10 mouse cellular contexts compared by ENCODE assay signal in the genomic region with DNA sequence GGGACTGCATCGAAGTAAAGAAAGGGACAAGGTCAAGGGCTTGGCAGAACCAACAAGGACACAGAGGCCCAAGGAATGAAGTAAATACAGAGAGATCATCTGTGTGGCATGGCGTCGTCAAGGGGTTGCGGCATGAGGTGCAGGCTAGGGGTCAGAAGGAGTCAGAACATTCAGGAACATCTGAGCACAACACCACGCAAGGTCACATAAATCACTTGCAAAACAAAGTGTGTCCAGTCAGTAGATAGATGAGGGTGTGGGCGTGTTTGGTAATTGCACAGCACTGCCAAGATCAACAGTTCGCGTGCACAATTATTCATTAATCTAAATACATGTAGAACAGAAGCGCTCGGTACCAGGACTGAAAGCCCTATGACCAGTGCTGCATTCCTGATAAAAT. TPM values are rescaled to one million over a fixed set of nuclear protein-coding genes. Genes with fewer than 3 reads are reported as not detected.
DNase-seq lines count a peak whose midpoint lies in the region; ATAC-seq lines count a peak whose summit lies in the region.
"Had no signal": no experiment of that assay in that cellular context is flagged by ENCODE, and none has a peak within 500 bp of the region (broad histone marks: within the 10 kb centered on the region; RNA-seq: fewer than 3 reads in every experiment).

No protein-coding gene starts in this region.

- no peak for ATAC-seq in heart, embryonic 11.5 days (replicated peaks; ENCODE audit: insufficient number of reproducible peaks, low FRiP score, low TSS enrichment)
- no peak for ATAC-seq in forebrain, embryonic 14.5 days

- H3K27me3 ChIP-seq in heart, embryonic 11.5 days (ENCODE audit: control insufficient read depth, insufficient read depth, low read length) = no peaks in the 10 kb centered on the region
- no peaks in the 10 kb centered on the region for H3K27me3 ChIP-seq in forebrain, embryonic 14.5 days (replicated peaks; ENCODE audit: control insufficient read depth, insufficient read depth, low read length)

- H3K4me2 ChIP-seq in heart, embryonic 11.5 days = no peak overlapping the region
- no peak overlapping the region for H3K4me2 ChIP-seq in forebrain, embryonic 14.5 days (ENCODE audit: low read length)

- intact Hi-C loops in heart, postnatal 25 days (cut with DNase I) = no loop called here

- H3K9ac ChIP-seq in heart, embryonic 11.5 days (ENCODE audit: low read depth, low read length) = no peak overlapping the region
- H3K9ac ChIP-seq in forebrain, embryonic 14.5 days (ENCODE audit: low read length) = no peak overlapping the region

- 78% methylated on average over 10 of the region's 10 CpGs for WGBS in heart, embryonic 11.5 days (ENCODE audit: insufficient replicate concordance)
- WGBS in forebrain, embryonic 14.5 days = 91% methylated on average over 10 of the region's 10 CpGs

- H3K27ac ChIP-seq in heart, embryonic 11.5 days (ENCODE audit: low read depth, low read length) = no peak overlapping the region
- no peak overlapping the region for H3K27ac ChIP-seq in forebrain, embryonic 14.5 days (ENCODE audit: low read depth, low read length)

- H3K9me3 ChIP-seq in heart, embryonic 11.5 days (replicated peaks; ENCODE audit: control insufficient read depth, low read length) = no peaks in the 10 kb centered on the region
- H3K9me3 ChIP-seq in forebrain, embryonic 14.5 days (replicated peaks; ENCODE audit: control insufficient read depth, low read length) = no peaks in the 10 kb centered on the region

- no peaks in the 10 kb centered on the region for H3K36me3 ChIP-seq in heart, embryonic 11.5 days (ENCODE audit: control insufficient read depth, insufficient read depth, low read length)
- no peaks in the 10 kb centered on the region for H3K36me3 ChIP-seq in forebrain, embryonic 14.5 days (ENCODE audit: control insufficient read depth, insufficient read depth, low read length)

- peak; percentile 7 for DNase-seq in heart, postnatal 25 days (ENCODE audit: low spot score)
- DNase-seq in ZHBTc4 (ENCODE audit: low read depth, low spot score) (peak; percentile 8), MN1 (ENCODE audit: low spot score) (no peak)
- peak; percentile 78 for DNase-seq in fat pad, adult 2 months (ENCODE audit: extremely low read depth, low read depth, low spot score)
- DNase-seq in kidney, postnatal 36 days = peak; percentile 62 to 91
- no peak for DNase-seq in forebrain, embryonic 14.5 days (ENCODE audit: low spot score)
- no peak for DNase-seq in thymus, postnatal 0 days (ENCODE audit: low spot score)
- DNase-seq: thymus, adult 18-20 months had no signal

- peaks cover 3% of the 10 kb centered on the region; the same call in 1 of the 2 replicates for H3K4me1 ChIP-seq in heart, embryonic 11.5 days (ENCODE audit: control insufficient read depth, insufficient read depth, low read length)
- H3K4me1 ChIP-seq in forebrain, embryonic 14.5 days (ENCODE audit: control insufficient read depth, insufficient read depth, low read length) = peaks cover 7% of the 10 kb centered on the region; the same call in 1 of the 2 replicates

- H3K4me3 ChIP-seq in heart, embryonic 11.5 days (ENCODE audit: low read depth, low read length) = no peak overlapping the region
- H3K4me3 ChIP-seq in forebrain, embryonic 14.5 days (ENCODE audit: low read depth, low read length) = no peak overlapping the region

RNA-seq across cellular contexts. Expression of gene Zfp648, which starts 52.0 kb away (rescaled TPM):
- not detected for total RNA-seq in heart, postnatal 25 days (2021)
- polyA plus RNA-seq in heart, embryonic 11.5 days (2014; fragmentation: Nextera tagmentation; extraction: Ambion mirVana) = not detected in 2 replicates
- 0.30 and 0.41 TPM in 2 replicates for polyA plus RNA-seq in forebrain, embryonic 14.5 days (2014; fragmentation: Nextera tagmentation; extraction: Ambion mirVana)
- 0.87 and 1.5 TPM in 2 replicates for polyA plus RNA-seq in thymus, postnatal 0 days (2015; fragmentation: Nextera tagmentation; extraction: Ambion mirVana)
- total RNA-seq: hematopoietic stem cell, adult 5-6 weeks had no signal

Comparison
In these comparisons a context has a peak if more than half of its experiments do, and no peak if none do; other contexts are left out.
1. DNase-seq: peak in heart, postnatal 25 days (single experiment), ZHBTc4 (single experiment), fat pad, adult 2 months (single experiment) and kidney, postnatal 36 days (2 of 2); none in forebrain, embryonic 14.5 days (single experiment), thymus, postnatal 0 days (single experiment) and MN1 (single experiment).